Mouse (Mus musculus) frontal cortex, postnatal 14 days (tissue): Measurements from ENCODE around the gene Anxa6.

Experiments used
- DNase-seq, 2 experiments: peaks; one replicate each; pipeline ENCODE4 v3.0.0; 2022; ENCODE audit warnings: low spot score in 2 of 2

Anxa6 gene

DNA sequence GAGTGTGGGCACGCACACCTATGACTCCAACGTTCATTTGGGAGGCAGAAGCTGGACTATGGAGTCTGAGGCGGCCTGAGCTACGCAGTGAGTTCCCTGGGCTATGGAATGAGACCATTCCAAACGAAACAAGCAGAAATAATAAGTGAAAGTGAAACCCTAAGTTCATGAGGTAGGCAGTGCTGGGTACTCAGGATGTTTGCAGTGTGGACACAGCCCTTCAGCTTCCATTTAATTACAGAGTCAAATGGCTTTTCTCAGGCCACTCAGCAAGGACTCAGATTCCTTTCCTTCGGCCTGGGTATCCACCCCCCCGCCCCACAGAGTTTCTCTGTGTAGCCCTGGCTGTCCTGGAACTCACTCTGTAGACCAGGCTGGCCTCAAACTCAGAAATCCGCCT lies 103.5 kb downstream of the Anxa6 start:
- DNase-seq = no peak

DNA sequence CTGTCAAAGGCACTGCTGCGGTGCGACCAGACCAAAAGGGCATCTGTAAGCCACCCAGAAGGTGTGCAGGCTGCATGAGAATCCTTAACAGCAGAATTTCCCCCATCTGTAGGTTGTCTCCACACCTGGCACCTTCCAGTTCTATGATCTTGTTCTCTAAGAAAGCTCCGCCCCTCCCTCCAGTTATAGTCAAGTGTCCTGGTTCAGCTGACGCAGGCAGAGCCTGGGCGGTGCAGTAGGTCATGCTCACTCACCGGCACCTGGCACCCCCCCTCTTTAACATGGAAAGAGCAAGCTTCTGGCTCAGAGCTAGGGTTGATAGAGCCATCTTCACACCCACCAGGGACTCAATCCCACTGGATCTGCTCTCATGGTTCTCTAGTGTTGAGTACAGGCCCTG lies 104.0 kb downstream of the Anxa6 start:
- DNase-seq = no peak
